Mouse (Mus musculus) heart, postnatal 0 days (tissue): ENCODE results near the gene Dag1. TPM values are rescaled to one million over a fixed set of nuclear protein-coding genes. Genes with fewer than 3 reads are reported as not detected.

ENCODE experiments used
- ATAC-seq: fragments of 200-750 bp; cut with Nextera tagmentation; 2 replicates; pipeline ENCODE4 v1.8.0; 2017; ENCODE audit warnings: low read depth, moderate number of reproducible peaks, moderate library complexity; ENCODE audit not compliant: insufficient read depth
- DNase-seq: peaks from one replicate; pipeline ENCODE4 v3.0.0-alpha.2; 2016; ENCODE audit warnings: low spot score
- H3K27ac ChIP-seq: fragments of 300-500 bp; sonication (generic); 2 replicates; pipeline ENCODE4 v1.5.1; 2014; ENCODE audit warnings: low read depth, mild to moderate bottlenecking
- H3K27me3 ChIP-seq: fragments of 300-500 bp; sonication (generic); 2 replicates; pipeline ENCODE4 v1.6.1; 2014; ENCODE audit warnings: low read length, mixed read lengths; ENCODE audit not compliant: control insufficient read depth, insufficient read depth
- H3K36me3 ChIP-seq: fragments of 300-500 bp; sonication (generic); replicated peaks from 2 replicates; pipeline ENCODE4 v1.6.1; 2014; ENCODE audit warnings: low read length, mixed read lengths; ENCODE audit not compliant: control insufficient read depth, insufficient read depth
- H3K4me1 ChIP-seq: fragments of 300-500 bp; sonication (generic); 2 replicates; pipeline ENCODE4 v1.6.1; 2014; ENCODE audit warnings: antibody characterized with exemption; ENCODE audit not compliant: control insufficient read depth, insufficient read depth
- H3K4me2 ChIP-seq: fragments of 300-500 bp; sonication (generic); 2 replicates; pipeline ENCODE4 v1.6.1; 2014; ENCODE audit warnings: low read depth, mild to moderate bottlenecking, low read length, moderate library complexity
- H3K4me3 ChIP-seq: fragments of 300-500 bp; sonication (generic); 2 replicates; pipeline ENCODE4 v1.5.1; 2014; ENCODE audit warnings: low read depth, low read length
- H3K9ac ChIP-seq: fragments of 300-500 bp; sonication (generic); replicated peaks from 2 replicates; pipeline ENCODE4 v1.6.1; 2014; ENCODE audit warnings: low read depth, low read length, mixed read lengths
- H3K9me3 ChIP-seq: fragments of 300-500 bp; sonication (generic); replicated peaks from 2 replicates; pipeline ENCODE4 v1.6.1; 2016; ENCODE audit warnings: low read length; ENCODE audit not compliant: control insufficient read depth
- CTCF ChIP-seq: IDR thresholded peaks from 2 replicates; pipeline ENCODE4 v1.5.1; 2016; ENCODE audit warnings: antibody characterized with exemption, control low read depth, low read depth
- EP300 ChIP-seq: IDR thresholded peaks from 2 replicates; pipeline ENCODE4 v1.6.1; 2016; ENCODE audit warnings: antibody characterized with exemption, low read depth
- WGBS: fragments of 180-500 bp; shearing (Covaris S2); extraction: QIAGEN DNeasy Blood & Tissue Kit; methylation state at CpG from one replicate; pipeline ENCODE4 v1.1.7; 2014; 5-methylcytosine and 5-hydroxymethylcytosine counted together
- polyA plus RNA-seq: library from polyadenylated mRNA; unstranded; fragments of >200 nt; fragmentation: Nextera tagmentation; extraction: Ambion mirVana; gene quantifications from 2 replicates; pipeline ENCODE4 v1.2.1, GENCODE M21; 2015
- total RNA-seq: library from RNA; depleted of rRNA; stranded (reverse); fragments of >200 nt; gene quantifications from 2 replicates; pipeline ENCODE4 v1.2.3, GENCODE M21; 2014; ENCODE audit warnings: low replicate concordance

Gene Dag1
- total and polyA plus RNA-seq, 2 experiments from 2014 or later = 106 to 209 TPM

DNA sequence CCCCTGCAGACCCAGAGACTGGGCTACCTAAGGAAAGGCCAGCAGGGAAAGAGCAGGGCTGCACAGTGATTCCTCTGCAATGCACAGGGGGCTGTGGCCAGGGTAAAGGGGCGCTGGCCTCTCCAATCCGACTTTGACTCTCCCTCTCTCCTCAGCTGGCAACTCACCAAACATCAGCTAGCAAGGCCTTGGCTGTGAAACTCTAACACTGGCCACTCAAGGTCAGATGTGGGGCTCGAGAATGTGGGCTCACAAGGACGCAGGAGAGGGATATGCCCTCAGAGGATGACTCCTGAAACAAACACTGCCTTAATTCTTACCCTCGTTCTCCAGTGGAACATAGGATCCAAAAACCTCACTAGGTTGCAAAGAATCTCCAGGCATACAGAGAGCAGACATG, 85.4 kb downstream of the Dag1 start:
- Histone ChIP-seq H3K27me3 (no peaks in the 10 kb centered on the region), H3K4me1 (no peaks in the 10 kb centered on the region), H3K4me3 (no peak overlapping the region), H3K36me3 (no peaks in the 10 kb centered on the region), H3K4me2 (no peak overlapping the region), H3K9me3 (0 out of 2 replicates have a peak, but pooled peaks cover 3% of the 10 kb centered on the region), H3K27ac (no peak overlapping the region), H3K9ac (no peak overlapping the region)
- TF ChIP-seq EP300 = no peak
- TF ChIP-seq CTCF = no peak
- DNase-seq (no peak), ATAC-seq (no peak)
- WGBS = 48% methylated on average over 5 of the region's 5 CpGs

DNA sequence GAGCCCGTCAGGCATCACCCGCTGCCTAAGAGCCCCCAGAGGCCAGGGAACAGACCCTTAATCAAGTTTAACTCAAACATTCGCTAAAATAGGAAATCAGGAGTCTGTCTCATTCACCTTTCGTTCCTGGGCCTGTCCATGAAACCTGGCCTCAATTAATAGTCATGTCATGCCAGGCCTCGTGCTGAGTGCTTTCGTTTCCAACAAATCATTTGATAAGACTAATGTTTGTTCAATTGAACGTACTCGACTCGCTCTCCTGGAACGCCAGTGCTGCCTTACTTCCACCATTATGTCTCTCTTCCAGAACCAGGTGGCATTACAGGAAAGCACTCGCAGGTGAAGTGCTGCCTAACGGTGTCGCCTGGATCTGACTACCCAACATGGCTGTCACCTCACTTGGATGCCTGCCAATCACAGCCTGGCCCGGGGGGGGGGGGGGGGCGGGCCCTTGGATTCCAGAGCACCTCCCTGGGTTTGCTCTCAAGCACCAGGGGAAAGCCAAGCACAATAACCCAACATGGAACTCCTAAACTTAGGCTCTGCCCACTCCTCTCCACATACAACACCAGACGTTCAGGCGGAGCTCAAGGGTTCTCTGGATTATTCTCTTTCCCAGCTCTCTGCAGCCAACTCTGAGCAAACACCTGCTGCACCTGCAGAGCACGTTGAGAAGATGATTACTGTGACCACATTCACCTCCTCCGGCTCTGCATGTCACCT, 88.5 kb downstream of the Dag1 start:
- DNase-seq (no peak), ATAC-seq (no peak)
- Histone ChIP-seq H3K4me1 (no peaks in the 10 kb centered on the region), H3K27ac (no peak overlapping the region), H3K9me3 (0 out of 2 replicates have a peak, but pooled peaks cover 3% of the 10 kb centered on the region), H3K4me3 (no peak overlapping the region), H3K27me3 (no peaks in the 10 kb centered on the region), H3K36me3 (no peaks in the 10 kb centered on the region), H3K9ac (no peak overlapping the region), H3K4me2 (no peak overlapping the region)
- TF ChIP-seq CTCF (no peak), EP300 (no peak)
- WGBS = 62% methylated on average over 19 of the region's 19 CpGs

DNA sequence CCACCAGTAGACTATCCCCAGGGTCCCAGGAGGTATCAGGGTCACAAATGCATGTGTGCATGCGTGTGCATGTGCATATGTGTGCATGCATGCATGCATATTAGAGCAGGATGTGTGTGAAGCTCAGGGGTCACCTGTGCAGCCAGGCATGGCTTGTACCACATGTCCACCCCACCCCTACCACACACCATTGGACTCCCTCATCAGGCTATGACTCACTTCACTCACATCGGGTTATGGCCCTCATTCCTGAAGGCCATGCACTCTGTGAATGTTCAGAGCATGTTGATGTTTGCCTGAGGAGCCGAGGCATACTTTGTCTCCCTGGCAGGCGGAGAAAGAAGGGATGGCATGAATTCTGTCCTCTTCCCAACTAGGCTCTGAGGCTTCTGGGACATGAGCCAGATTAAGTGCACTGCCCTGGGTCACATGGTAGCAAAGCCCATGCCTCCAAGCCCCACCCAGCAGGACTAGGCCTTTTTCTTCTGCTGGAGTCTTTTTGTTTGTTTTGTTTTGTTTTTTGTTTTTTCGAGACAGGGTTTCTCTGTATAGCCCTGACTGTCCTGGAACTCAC, 90.9 kb downstream of the Dag1 start:
- 46% methylated on average over 5 of the region's 5 CpGs for WGBS
- no peak for DNase-seq
- no peak overlapping the region for H3K4me2 ChIP-seq
- H3K27me3 ChIP-seq = no peaks in the 10 kb centered on the region
- H3K27ac ChIP-seq = no peak overlapping the region
- 0 out of 2 replicates have a peak, but pooled peaks cover 3% of the 10 kb centered on the region for H3K9me3 ChIP-seq
- ATAC-seq = no peak
- H3K9ac ChIP-seq = no peak overlapping the region
- H3K4me1 ChIP-seq = no peaks in the 10 kb centered on the region
- H3K4me3 ChIP-seq = no peak overlapping the region
- TF ChIP-seq CTCF = no peak
- no peak for TF ChIP-seq EP300
- H3K36me3 ChIP-seq = no peaks in the 10 kb centered on the region

DNA sequence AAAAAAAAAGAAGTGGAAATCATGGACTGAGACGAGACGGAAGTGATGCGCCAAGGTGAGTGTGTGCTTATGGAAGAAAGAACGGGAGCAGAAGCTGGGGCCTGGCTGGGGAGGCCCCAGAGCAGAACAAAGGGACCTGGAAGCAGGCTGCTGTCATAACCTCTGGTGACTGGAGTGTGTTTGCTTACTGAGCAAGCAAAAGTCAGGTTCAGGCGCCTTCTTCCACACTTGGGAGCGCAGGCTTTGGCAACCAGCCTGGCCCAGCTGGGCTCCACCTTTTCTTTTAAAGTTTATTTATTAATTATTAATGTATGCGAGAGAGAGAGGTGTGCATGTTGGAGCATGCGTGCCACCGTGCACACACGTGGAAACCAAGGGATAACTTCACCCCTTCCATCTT, 94.0 kb downstream of the Dag1 start:
- Histone ChIP-seq H3K27ac (no peak overlapping the region), H3K9me3 (no peaks in the 10 kb centered on the region), H3K4me3 (no peak overlapping the region), H3K27me3 (no peaks in the 10 kb centered on the region), H3K36me3 (no peaks in the 10 kb centered on the region), H3K4me1 (no peaks in the 10 kb centered on the region), H3K4me2 (no peak overlapping the region), H3K9ac (no peak overlapping the region)
- TF ChIP-seq EP300 (no peak), CTCF (no peak)
- DNase-seq (no peak), ATAC-seq (no peak)
- 79% methylated on average over 10 of the region's 10 CpGs for WGBS

DNA sequence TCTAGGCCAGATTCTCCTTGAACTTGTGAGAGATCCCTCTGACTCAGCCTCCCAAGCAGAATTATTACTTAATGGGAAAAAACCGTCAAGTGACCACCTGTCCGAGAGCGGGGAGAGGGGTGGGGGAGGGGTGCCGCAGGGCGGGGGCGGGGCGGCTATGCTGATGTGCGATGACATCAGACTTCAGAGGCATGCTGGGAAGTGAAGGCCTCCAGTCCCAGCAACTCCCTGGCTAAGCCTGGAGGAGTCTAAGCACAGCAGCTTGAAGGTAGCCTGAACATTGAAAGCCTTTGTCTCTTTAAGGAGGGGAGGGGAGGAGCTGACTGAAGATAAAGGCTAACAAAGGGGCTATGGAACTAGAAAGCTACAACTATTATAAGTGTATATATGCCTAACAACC, 98.6 kb downstream of the Dag1 start:
- no peak overlapping the region for H3K27ac ChIP-seq
- 34% methylated on average over 8 of the region's 8 CpGs for WGBS
- H3K36me3 ChIP-seq = no peaks in the 10 kb centered on the region
- no peaks in the 10 kb centered on the region for H3K27me3 ChIP-seq
- ATAC-seq = no peak
- H3K4me3 ChIP-seq = no peak overlapping the region
- TF ChIP-seq EP300 = no peak
- TF ChIP-seq CTCF = no peak
- no peaks in the 10 kb centered on the region for H3K9me3 ChIP-seq
- H3K9ac ChIP-seq = no peak overlapping the region
- no peaks in the 10 kb centered on the region for H3K4me1 ChIP-seq
- H3K4me2 ChIP-seq = no peak overlapping the region
- DNase-seq = no peak
